Mouse (Mus musculus) large intestine, adult 2 months (tissue): Measurements from ENCODE around the gene Megf8. TPM values are rescaled to one million over a fixed set of nuclear protein-coding genes. Genes with fewer than 3 reads are reported as not detected.
A peak's percentile ranks its signal among the peaks of the same experiment; 100 is the strongest.

Source experiments
- DNase-seq: peaks from one replicate; pipeline ENCODE4 v3.0.0-alpha.2; 2012; ENCODE audit warnings: low read depth, low spot score
- WGBS: fragments of 180-500 bp; shearing (Covaris S2); methylation state at CpG from one replicate; pipeline ENCODE4 v1.1.7; 2018; 5-methylcytosine and 5-hydroxymethylcytosine counted together
- polyA plus RNA-seq: library from polyadenylated mRNA; depleted of rRNA; stranded (reverse); fragments of >200 nt; gene quantifications from 2 replicates; pipeline ENCODE4 v1.2.3, GENCODE M21; 2012

The Megf8 gene
- polyA plus RNA-seq, 1 experiment: 11.6 TPM

DNA sequence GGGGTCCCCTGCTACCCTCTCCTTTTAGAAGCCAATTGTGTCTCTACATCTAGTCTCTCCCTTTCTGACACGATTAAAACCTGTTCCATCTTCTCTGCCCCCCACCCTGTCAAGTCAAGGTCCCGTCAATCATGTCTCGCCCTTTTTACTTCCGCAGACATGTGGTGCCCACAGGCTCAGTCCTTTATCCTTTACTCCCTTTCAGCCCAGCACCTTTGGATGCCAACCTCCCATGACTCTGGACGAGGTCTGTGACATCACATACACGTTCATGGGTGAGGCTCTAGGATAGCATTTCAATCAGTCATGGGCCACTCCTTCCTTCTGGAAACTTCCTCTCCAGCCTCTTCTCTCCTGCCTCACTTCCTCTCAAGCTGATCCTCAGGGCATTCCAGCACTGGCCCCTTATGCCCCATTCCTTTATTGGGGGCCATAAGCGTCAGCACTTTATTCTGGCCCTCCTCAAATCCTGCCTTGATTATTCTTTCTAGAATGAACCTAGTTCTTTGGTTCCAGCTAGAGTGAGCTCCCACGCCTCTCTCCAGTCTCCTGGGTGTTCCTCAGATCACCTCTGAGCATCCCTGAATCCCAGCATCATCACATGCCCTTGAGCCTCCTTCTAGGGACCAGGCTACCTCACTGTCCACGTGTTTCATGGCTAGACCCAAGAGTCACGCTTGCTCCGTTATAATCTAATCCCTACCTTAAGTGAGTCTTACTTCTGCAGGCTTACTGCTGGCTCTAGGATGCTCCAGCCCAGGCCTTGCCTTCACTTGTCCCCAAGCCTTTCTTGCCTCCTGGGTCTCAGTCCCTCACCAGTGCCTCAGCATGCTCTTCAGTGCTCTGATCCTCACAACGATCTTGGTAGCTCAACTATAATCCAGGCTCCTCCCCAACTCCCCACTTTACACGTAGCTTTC is 61.5 kb downstream of the Megf8 start:
- WGBS: 77% methylated on average over 13 of the region's 13 CpGs

DNA sequence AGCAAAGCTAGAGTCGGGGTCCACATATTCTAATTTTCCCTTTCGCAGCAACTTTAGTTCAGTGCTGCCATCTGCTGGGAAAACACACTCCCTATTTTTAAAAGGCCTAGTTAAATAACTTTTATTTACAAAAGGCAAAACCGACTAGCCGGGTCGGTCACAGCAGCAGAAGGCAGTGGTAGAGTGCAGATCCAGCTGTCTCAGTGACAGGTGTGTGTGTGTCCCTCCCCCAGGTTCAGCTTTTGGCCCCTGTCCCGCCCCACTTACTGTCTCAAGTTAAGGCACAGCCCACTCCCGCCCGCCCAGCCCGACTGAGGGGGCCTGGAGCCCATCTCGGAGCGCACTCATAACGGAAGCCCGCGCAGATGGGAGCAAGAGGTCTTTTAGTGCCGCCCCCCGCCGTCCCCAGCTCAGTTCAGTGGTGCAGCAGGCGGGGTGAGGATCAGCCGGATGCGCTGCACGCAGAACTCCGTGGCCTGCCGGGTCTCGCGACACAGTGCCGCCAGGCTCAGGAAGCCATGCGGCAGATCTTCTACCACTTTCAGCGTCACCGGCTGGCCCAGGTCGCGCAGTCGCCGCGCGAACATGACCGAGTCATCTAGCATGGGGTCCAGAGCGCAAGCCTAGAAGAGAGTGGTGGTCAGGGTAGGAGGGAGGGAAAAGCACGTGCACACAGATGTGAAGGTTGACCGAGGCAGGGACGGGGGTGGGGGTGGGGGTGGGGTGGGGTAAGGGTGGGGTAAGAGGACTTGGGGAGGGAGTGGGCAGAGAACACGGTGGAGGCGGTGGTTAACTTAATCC is 62.8 kb downstream of the Megf8 start:
- 22% methylated on average over 42 of the region's 42 CpGs for WGBS
- DNase-seq: no peak

More for the DNA sequence above, 61.5 kb downstream of the Megf8 start:
- no peak for DNase-seq

DNA sequence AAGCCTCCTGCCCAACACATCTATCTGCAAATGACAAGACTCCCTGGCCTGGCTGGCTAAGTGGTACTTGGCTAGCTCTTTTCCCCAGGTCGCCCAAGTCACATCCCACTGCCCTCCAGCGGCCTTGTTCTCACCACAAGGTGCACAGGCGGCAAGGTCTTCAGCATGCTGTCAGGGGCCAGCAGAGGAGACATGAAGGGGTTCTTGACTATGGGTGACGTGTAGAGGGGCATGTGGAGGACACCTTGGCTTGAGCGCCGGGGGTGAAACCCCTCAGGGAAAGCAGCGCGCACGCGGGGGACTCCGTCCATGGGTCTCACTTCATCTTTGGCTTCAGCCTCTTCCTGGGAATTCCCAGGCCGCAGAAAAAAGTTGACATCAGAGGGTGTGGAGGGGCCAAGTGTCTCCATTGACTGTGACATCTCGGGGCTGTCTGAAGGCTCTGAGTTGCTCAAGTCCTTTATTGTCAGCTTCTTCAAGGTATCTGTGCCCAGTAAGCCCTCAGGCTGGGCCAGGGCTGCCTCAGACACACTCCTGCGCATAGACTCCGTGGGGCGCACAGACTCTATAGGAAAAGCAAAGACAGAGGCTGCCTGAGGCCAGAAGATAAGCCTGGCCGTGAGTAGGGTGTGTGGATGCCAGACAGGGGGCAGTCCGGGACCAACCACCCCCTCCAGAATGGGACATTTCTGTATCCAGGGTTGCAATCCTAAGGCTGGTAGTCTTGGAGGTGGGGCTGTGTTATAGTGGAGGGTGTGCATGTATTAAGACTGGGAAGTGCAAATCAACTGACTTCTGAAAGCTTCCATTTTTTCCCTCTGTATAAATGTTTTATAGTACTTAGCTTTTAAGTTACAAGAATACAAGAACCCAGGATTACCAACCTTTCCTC is 63.7 kb downstream of the Megf8 start:
- WGBS: 81% methylated on average over 18 of the region's 18 CpGs

DNA sequence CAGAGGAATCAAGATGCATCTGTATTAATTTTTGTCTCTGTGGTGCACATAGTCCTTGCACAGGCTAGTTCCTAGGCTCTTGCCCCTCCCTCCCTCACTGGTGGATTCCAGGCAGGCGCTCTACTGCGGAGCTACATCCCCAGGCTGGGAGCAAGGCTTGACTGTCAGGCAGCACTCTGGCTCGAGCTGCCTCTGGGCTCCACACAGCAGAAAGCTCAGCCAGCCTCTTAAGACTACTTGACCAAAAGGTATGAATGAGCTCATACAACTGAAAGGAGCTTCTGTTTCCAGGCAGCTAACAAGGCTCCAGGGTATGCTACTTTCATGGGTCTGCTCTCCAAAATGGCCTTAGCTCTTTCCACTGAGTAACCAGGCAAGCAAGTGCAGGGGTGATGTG is 64.3 kb downstream of the Megf8 start:
- DNase-seq: no peak
- 87% methylated on average over 3 of the region's 3 CpGs for WGBS

More for the DNA sequence above, 63.7 kb downstream of the Megf8 start:
- no peak for DNase-seq

DNA sequence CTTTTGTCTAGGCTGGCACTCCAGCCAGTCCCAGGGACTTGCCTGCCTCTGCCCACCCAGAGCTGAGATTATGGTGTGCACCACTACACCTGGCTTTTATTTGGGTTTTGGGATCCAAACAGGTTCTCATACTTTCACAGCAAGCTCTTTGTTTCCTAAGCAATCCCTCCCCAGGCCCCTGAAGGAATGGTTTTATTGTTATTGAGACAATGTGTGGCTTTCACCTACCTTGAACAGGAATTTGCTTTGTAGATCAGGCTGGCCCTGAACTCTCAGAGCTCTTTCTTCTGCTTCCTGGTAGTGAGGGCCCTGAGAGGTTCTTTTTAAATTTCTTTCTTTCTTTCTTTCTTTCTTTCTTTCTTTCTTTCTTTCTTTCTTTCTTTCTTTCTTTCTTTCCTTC is 65.6 kb downstream of the Megf8 start:
- no peak for DNase-seq

DNA sequence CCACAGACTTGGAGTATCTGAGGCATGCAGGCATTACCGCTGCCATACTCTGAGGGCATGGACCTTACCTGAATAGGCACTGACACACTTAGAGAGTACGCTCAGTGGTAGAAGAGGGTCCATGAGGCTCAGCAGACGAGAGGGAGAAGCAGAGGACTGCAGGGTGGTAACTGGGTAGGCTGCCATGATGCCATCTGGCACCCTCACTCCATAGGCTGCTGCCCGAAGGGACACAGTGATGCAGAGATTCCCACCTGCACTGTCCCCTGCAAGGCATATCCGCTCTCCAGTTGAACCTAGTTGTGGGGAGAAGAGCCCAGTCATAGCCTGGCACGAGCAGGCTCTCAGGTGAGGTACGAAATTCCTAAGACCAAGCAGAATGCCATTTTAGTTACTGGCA is 66.4 kb downstream of the Megf8 start:
- no peak for DNase-seq
- WGBS: 96% methylated on average over 7 of the region's 7 CpGs

DNA sequence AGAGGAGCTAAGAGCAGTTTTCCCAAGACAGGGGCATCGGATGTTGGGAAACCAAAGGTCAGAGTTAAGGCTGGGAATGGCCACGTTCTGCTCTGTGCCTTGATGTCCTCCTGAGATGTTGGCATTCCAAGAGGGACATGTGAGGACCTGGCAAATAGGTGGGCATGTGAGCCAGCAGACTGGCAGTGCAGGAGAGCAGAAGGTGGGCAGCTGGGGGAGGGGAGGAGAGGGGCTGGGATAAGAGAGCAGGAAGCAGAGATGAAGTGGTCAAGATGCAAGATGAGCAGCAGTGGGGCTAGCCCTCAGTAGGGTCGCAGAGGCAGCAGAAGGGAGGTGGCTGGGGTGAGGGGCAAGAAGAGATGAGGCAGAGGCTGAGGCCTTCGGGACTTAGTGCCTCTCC is 66.9 kb downstream of the Megf8 start:
- DNase-seq: no peak
- WGBS: 94% methylated on average over 4 of the region's 4 CpGs

DNA sequence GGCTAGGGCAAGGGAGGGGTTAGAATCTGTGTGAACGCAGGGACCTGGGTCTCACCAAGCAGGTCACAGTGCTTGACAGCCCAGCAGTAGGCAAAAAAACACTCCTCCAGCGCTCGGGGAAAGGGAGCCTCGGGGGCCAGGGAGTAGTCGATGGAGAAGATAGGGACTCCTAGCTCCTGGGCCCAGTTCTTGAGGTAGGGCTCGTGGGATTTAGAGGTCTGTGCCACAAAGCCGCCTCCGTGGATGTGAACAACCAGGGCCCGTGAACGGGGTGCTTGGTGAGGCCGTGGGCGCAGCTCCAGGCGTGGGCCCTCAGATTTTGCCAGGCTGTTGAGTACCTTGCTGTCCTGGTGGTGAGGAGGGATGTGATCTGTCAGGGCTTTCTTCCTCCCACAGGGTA is 67.4 kb downstream of the Megf8 start:
- 95% methylated on average over 13 of the region's 13 CpGs for WGBS
- no peak for DNase-seq

DNA sequence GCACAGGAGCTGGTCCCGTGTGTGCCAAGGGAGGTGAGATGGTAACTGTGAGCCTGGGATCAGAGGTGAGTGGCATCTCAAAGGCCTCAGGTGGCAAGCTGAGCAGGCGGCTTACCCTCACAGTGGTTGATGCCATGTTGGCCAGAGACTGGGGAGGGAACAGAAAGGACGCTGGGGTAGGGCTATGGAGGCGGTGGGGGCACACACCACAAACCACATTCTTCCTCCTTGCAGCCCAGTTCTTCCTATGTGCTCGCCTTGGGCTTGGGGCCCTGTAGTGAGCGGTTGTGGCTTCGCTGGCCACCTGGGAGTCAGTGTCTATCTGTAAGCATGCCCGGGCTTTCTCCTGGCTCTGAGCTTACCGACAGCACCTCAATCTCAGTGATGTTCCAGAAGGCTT is 67.9 kb downstream of the Megf8 start:
- DNase-seq: no peak
- WGBS: 88% methylated on average over 9 of the region's 9 CpGs

DNA sequence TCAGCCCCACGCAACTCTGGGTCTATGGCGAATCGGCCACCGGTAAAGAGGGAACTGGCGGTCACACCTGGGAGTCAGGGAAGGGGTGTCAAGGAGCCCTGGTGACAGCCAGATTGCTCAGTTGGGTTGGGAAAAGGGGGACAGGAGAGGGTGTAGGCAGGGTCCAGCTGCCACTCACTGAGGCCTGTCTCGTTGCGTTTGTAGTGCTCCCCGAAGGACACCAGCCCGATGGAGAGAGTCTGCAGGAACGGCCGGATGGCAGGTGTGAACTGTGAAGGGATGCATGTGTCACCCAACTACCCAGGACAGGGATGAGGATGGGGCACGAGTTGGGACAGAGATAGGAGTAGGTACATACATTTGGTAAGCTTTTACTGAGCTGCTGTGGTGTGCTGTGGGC is 68.3 kb downstream of the Megf8 start:
- WGBS: 94% methylated on average over 12 of the region's 12 CpGs
- no peak for DNase-seq

DNA sequence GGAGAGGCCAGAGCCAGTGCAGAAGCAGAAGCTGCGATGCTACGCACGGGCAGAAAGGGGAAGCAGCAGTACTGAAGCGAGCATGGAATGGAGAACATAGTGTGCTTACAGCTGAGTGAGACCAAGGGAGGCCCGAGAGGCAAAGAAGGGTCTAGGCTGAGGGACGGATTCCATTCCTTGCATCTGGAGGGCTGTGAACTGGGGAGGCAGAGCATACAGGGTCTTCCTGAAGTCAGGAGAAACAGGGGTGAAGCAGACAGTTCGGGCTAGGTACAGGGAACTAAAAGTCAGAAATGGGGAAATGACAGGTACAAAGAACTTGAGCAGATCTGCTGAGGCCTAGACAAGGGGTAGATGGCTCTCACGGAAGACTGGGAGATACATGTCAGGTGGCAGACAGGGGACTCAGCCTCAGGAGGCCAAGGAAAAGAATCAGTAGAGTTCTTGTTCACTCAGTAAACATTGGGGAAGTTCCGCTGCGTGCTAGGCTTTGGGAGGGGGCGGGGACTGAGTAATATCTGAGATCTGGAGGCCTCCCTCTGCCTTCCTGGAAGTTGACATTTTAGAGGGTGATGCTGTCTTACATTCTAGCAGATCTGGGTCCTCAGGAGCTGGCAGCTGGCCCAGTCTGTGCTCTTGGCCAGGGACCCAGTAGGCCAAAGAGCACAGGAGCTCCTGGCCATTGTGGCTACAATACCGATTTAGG is 69.0 kb downstream of the Megf8 start:
- 45% methylated on average over 12 of the region's 12 CpGs for WGBS
- no peak for DNase-seq

DNA sequence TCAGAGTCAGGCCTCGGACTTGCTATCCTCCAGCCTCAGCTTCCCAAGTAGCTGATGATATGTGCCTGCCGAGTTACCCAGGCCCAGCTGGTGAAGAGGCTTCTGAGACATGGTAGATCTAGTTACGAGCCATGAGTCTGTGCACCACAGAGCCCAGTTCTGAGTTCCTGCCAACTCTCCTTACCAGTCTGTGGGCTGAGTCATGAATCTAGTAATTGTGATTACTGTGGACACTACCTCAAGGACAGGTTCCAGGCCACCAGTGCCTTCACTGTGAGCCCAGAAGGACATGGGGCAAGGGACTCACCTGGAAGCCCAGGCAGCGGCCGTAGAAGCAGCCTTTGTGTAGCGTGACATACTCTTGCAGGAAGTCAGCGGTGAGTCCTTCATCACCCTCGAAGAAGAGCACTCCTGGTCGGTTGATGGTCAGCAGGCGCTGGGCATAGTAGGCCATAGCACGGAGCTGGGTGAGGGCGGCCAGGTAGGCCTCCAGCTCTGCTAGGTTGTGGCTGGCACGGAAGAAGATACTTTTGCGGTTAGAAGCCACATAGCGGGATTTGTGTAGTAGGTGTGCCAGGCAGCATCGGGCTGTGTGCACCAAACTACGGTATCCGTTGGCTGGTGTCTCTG is 71.0 kb downstream of the Megf8 start:
- no peak for DNase-seq
- 89% methylated on average over 18 of the region's 18 CpGs for WGBS

DNA sequence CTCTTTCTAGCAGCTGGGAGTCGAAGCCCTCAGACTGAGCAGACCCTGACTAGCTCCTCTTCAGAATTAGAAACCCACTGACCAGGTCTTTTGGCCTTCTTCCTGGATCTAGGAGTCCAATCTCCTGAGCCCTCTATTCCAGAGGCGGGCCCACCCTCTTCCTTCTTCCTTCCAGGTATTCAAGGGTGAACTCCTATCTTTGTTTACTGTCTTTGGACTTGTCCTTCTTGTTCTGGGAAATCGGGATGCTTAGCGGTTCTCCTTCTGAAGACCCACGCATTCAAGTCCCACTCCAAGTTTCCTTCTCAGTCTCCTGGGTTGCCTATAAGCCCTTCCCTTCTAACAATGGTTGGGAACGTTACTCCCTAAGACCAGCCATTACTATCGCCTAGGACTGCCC is 72.0 kb downstream of the Megf8 start:
- WGBS: 79% methylated on average over 7 of the region's 7 CpGs
- no peak for DNase-seq

DNA sequence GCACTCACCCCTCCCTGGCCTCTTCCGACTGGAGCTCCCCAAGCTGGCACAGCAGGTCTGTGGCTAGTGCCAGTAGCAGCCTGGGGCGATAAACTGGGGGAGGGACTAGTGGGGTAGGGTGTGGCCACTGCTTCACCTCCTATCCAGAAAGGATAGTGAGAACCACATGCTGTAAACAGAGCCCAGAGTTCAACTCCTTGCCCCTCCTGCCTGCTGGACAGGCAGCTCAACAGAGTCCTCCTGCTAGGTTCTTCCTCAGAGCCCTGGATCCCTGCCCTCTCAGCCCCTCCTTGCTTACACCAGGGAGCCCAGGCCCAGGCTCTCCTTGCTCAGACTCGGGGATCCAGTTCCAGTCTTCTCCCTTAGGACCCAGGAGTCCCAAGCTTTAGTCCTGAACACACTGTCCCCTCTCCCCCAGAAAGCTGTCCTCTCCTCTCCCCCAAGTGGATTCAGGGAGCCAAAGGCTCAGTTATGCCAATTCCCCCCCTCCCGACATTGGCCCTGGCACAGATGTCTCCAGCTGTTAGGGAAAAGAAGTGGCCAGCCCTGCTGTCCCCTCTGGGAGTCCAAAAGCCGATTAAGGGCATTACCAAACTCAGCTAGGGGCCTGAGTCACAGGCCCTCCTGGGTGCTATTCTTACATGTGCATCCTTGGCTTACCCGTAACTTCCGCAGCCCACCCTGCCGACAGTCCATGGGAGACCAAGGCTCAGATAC is 73.2 kb downstream of the Megf8 start:
- WGBS: 37% methylated on average over 8 of the region's 8 CpGs
- DNase-seq: peak; percentile 52

DNA sequence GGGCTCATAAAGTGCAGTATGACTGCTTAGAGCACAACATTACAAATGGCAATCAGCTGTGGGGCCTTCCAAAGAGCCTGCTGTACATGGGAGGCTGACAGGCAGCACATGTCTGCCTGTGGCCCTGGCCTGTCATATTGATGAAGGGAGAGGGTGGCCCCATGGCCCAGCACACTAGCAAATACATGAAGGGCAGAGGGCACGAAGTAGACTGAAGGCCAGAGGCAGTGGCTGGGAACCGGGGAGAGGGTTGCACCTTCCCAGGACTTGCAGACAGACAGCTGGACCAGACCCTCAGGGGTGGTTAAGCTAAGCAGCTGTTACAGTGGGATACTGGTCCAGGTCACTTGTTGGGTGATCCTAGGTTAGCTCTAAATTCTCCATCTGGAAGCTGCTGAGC is 74.0 kb downstream of the Megf8 start:
- DNase-seq: no peak
- WGBS: 70% methylated on average over 2 of the region's 2 CpGs

DNA sequence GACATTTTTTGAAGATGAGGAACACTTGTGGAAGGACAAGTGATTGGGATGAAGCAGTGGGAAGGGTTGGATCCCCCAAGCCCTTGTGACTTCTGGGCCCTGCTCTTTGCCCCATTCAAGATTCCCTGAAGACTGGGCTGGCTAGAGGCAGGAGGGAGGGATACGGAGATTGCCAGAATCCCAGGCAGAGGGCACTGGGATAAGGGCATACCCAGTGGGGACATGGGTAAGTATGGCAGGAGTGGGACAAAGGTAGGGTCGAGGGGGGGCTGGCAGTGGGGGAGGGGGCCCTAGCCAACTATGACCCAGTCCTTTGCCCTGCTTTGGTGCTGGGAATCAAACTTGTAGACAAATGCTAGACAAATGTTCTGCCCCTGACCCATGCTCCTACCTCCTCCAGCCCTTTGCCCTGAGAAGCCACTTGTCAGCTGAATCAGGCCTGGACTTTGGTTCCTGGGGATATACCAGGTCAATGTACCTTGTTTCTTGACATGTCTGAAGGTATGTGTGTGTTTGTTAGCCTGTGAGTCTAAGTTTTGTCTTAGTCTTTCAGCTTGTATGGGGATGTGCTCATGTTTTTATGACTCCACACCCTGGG is 75.0 kb downstream of the Megf8 start:
- WGBS: 75% methylated on average over 2 of the region's 2 CpGs
- DNase-seq: no peak

DNA sequence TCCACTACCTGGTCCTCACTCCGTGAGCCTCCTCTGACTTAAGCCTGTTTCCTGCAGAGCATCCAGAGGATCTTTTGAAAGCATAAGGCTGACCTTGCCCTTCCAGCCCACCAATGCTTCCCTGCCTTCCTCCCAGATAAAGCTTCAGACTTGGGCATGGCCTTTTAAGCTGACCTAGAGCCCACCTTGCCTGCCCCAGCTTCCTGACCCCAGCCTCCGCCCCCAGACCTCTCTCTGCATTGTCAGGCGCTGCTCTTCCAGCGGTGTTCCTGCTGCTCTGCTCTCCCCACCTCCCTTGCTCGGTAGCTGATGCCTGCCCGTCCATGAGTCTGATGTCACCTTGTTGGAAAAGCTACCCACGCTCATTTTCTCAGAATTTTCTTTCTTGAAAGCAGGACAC is 75.9 kb downstream of the Megf8 start:
- WGBS: 92% methylated on average over 7 of the region's 7 CpGs
- DNase-seq: no peak
